Mouse (Mus musculus): ENCODE measurements around the gene Pzp.

The Pzp gene

GRCm38 (mm10) chr6:128479463-128480454, 46.8 kb downstream of the Pzp start:
- DNase-seq (ENCODE audit: low spot score in 2 of 2) = peak; percentile 88 to 92

- DNase-seq (ENCODE audit: low spot score in 2 of 2) = no peak
Measured at GRCm38 (mm10) chr6:128477495-128477894, 49.0 kb downstream of the Pzp start.

- no peak for DNase-seq (ENCODE audit: low spot score in 2 of 2)
Measured at GRCm38 (mm10) chr6:128474112-128474511, 52.4 kb downstream of the Pzp start.

GRCm38 (mm10) chr6:128469451-128469850, 57.1 kb downstream of the Pzp start:
- no peak for DNase-seq (ENCODE audit: low spot score in 2 of 2)

GRCm38 (mm10) chr6:128467298-128467697, 59.2 kb downstream of the Pzp start:
- no peak for DNase-seq (ENCODE audit: low spot score in 2 of 2)

DNA sequence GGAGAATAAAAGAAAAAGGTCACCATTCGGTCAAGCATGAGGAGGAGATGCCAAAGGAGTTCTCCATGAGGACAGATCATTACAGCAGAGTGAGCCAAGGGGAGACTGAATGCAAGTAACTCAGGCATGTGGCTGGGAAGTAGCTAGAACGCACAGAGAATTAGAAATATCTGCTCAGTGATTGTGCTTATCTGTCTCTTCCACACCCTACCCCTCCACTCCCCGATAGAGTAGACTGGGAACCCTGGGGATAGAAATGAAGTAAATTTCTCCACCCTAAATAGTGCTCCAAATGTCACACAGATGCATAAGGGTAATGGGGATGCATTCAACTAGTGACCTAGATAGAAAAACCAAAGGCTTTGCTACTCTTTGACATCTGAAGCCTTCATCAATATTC, 60.0 kb downstream of the Pzp start:
- DNase-seq (ENCODE audit: low spot score in 2 of 2) = no peak

GRCm38 (mm10) chr6:128466043-128466442, 60.5 kb downstream of the Pzp start:
- DNase-seq (ENCODE audit: low spot score in 2 of 2) = no peak

GRCm38 (mm10) chr6:128464996-128465395, 61.5 kb downstream of the Pzp start:
- DNase-seq (ENCODE audit: low spot score in 2 of 2) = no peak

DNA sequence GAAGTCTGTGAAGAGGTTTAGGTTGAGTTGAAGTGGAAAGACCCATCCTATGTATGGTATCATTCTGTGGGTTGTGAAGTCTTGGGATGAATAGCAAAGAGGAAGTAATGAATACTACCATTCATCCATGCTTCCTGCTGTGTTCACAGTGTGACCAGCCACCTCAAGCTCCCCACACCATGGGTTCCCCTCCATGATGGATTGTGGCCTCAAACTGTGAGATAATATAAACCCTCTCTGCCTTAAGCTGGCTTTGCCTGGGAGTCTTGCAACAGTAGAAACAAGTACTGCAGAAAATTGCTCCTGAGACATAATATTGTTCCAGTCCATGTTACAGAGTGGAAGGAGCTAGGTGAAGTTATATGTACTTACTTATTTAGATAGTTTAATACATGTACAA, 64.9 kb downstream of the Pzp start:
- DNase-seq (ENCODE audit: low spot score in 2 of 2) = no peak

- no peak for DNase-seq (ENCODE audit: low spot score in 2 of 2)
Measured at GRCm38 (mm10) chr6:128460729-128461503, 65.6 kb downstream of the Pzp start.

DNA sequence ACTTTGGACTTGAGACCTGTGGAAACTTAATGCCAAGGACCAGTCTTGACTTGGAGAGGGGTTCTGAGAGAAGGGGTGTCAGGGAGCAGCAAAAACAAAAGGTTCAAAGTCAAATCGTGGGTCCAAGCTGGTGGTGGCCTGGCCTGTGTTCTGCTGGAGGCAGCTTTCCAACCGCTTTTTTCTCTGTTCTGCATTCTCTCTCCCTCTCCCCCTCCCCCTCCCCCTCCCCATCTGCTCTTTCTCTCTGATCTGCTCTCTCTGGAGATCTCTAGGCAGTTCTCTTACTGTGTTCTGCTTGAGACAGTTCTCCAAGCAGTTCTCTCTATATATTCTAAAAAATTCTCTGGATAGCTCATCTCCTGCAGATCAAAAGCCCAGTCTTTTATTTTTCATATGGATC, 66.2 kb downstream of the Pzp start:
- no peak for DNase-seq (ENCODE audit: low spot score in 2 of 2)

- DNase-seq (ENCODE audit: low spot score in 2 of 2) = no peak
Measured at GRCm38 (mm10) chr6:128457186-128457585, 69.3 kb downstream of the Pzp start.

- no peak for DNase-seq (ENCODE audit: low spot score in 2 of 2)
Measured at GRCm38 (mm10) chr6:128455835-128456605, 70.5 kb downstream of the Pzp start.

DNA sequence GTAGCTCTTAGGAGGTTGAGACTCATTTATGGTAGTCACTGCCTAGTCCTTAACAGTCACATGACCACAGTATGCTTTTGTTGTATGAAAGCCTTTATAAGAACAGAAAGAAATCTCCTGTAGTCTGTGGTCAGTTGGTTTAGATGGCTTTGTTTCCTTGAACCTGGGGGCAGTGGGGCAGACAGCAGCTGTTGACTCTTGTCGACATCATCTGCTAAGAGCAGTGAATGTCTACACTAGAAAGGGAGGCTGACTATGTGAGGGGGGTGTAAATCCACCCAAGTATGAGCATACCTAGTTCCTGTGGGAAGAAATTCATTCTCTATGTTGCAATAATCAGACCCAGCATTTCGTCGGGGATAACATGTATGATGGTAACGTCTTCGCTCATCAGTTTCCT, 79.5 kb downstream of the Pzp start:
- no peak for DNase-seq (ENCODE audit: low spot score in 2 of 2)

DNA sequence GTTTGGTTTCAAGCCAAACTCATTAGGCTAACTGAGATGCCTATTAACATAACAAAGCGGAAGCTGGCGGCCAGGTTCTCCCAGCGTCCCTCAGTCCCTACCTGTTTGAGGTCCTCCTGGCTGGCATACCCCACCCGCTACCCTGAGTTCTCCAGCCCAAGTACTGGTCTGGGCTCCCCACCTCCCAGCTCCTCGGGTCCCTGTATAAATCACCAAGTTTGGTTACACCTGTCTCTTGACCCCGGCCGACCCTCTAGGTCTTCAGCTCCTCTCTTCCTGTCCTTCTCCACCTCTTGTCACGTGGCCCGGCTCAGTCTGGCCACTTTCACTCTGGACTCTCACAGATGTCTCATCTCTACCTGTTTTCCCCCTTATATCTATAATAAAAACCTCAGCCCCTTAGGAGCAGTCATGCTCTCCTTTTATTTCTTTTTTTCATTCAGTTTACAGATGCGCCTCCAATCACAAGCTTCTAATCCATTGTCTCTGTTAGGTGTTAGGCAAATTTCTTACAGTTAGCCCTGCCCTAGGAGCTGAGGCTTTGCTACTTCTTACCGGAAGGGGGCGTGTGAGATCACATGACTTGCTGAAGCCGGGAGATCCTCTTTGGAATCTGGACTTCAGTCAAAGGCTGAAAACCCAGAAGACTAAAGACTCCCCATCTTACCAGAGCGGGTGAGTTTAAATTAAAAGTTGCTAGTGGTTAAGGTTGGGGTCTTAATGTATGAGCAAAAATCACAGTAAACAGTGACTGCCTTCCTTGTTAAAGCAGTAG, 80.6 kb downstream of the Pzp start:
- DNase-seq (ENCODE audit: low spot score in 2 of 2) = peak in 1 of 2 experiments; percentile 36

GRCm38 (mm10) chr6:128440238-128440637, 86.3 kb downstream of the Pzp start:
- DNase-seq (ENCODE audit: low spot score in 2 of 2) = no peak

- DNase-seq (ENCODE audit: low spot score in 2 of 2) = peak; percentile 26 to 35
Measured at GRCm38 (mm10) chr6:128438871-128439341, 87.6 kb downstream of the Pzp start.

DNA sequence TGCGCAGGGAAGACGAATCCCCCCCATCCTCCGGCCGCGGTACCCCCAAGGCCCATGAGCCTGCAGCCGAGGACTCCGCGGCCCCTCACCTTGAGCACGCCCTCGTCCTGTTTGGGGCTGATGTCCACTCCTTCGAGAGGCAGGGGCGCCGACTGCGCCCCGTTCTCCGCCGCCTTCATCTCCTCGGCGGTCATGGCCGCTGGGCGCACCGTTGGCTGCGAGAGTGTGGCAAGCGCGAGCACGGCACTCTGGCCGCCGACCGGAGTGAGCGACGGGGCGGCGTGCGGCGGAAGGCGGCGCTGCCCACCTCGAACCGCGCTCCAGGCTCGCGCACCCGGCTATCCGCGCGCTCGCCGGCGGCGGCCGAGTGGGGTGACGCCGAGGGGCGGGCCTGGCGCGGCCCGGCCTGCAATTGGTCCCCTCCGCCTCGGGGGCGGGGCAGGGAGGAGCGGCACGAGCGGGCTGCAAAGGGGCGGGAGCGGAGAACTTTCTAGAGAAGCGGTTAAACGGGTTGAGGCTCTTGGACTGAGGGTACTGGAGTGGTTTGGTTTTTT, 88.1 kb downstream of the Pzp start, which contains the start of gene Fkbp4:
Gene Fkbp4 (minus strand): TSS at position 361 of the 554 bp plus-strand sequence.
- peak; percentile 86 to 93 for DNase-seq (ENCODE audit: low spot score in 2 of 2)

DNA sequence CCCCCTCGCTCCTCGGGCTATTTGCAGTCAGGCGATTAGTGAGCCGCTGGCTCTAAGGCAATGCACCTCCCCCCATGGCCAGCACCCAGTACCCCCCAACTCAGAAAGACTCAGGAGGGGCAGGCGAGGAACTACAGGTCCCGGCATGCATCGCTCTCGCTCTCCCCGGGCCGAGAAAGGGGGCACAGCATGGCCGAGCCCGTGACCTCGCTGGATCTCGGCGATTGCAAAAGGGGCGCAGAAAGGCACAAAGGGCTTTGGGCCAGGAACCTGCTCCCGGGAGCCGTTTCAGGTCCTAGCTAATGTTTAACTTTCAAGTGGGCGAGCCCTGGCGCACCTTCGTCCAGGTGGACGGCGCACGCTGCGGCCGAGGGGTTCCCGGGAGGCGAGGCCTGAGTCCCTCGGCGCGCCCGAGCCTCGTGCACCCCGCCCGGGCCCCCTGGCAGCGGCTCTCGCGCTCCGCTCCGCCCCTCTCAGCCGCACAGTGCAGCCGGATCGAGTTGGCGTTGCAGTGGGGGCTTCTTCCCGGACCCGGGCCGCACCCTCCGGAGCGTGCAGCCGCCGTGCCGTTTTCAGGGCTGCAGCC, 88.7 kb downstream of the Pzp start:
- DNase-seq (ENCODE audit: low spot score in 2 of 2) = peak; percentile 43 to 69

DNA sequence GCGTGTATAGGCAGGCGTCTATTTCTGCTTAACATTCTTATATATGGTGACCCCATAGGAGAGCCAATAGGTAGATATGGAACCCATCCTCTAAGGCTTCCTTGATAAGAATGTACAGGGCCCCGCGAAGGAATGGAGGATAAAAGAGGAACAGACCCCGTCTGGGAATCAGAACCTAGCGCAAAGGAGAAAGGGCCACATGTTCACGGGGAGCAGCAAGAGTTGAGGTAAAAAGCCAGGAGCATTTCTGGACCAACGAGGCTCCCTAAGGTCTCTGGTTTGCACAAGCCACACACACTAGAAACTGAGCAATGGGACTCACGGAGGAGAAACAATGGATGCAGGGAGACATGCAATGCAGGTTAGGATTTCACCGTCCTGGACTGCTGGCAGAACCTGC, 89.2 kb downstream of the Pzp start:
- no peak for DNase-seq (ENCODE audit: low spot score in 2 of 2)

Data from urinary bladder, adult 18-20 months (tissue).